Mouse (Mus musculus): ENCODE measurements around the gene Nfkb1. TPM values are rescaled to one million over a fixed set of nuclear protein-coding genes. Genes with fewer than 3 reads are reported as not detected.

Nfkb1 gene
- polyA plus RNA-seq, 1 experiment from 2014 or later, result 23.5 TPM

DNA sequence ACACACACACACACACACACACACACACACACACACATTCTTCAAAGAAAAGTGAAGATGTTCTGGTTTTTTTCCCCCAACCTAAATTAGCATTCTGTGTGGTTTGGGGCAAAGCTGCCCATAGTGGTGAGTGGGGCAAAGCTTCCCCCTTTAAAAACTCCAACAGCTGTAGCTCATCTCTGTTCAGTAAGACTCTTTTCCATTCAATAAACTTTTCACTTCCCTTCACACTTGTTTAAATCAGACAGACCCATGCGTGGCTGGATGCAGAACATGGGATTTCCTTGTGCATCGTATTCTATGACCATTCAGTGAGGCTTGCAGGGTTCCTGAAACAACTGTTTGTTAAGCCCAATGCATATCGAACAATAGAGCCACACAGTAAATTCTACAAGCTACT, 77.0 kb downstream of the Nfkb1 start:
- H3K36me3 ChIP-seq (ENCODE audit: control insufficient read depth, insufficient read depth, low read length), result peaks cover 98% of the 10 kb centered on the region
- no peak for ATAC-seq (ENCODE audit: insufficient number of reproducible peaks, insufficient read depth, low FRiP score, low read depth)
- no peaks in the 10 kb centered on the region for H3K9me3 ChIP-seq (ENCODE audit: control insufficient read depth, low read length)
- H3K4me1 ChIP-seq (ENCODE audit: control insufficient read depth in 2 of 2, insufficient read depth in 2 of 2, low read length in 2 of 2), result no peaks in the 10 kb centered on the region
- no peak overlapping the region for H3K27ac ChIP-seq (replicated peaks in 1 of 2; ENCODE audit: control insufficient read depth in 1 of 2, insufficient read depth in 1 of 2, low read depth in 2 of 2, low read length in 2 of 2)
- H3K4me2 ChIP-seq (ENCODE audit: low read length), result no peak overlapping the region
- no peak overlapping the region for H3K4me3 ChIP-seq (ENCODE audit: control insufficient read depth in 1 of 2, insufficient read depth in 1 of 2, low read depth in 1 of 2, low read length in 2 of 2)
- H3K9ac ChIP-seq (ENCODE audit: low read length), result no peak overlapping the region
- no peaks in the 10 kb centered on the region for H3K27me3 ChIP-seq (ENCODE audit: control insufficient read depth, insufficient read depth, low read length)
- 89% methylated on average over 3 of the region's 3 CpGs for WGBS

GRCm38 (mm10) chr3:135610221-135610620, 81.1 kb downstream of the Nfkb1 start:
- H3K36me3 ChIP-seq (ENCODE audit: control insufficient read depth, insufficient read depth, low read length), result peaks cover 80% of the 10 kb centered on the region
- no peaks in the 10 kb centered on the region for H3K9me3 ChIP-seq (ENCODE audit: control insufficient read depth, low read length)
- H3K4me2 ChIP-seq (ENCODE audit: low read length), result no peak overlapping the region
- no peak overlapping the region for H3K4me3 ChIP-seq (ENCODE audit: control insufficient read depth in 1 of 2, insufficient read depth in 1 of 2, low read depth in 1 of 2, low read length in 2 of 2)
- H3K9ac ChIP-seq (ENCODE audit: low read length), result no peak overlapping the region
- no peaks in the 10 kb centered on the region for H3K27me3 ChIP-seq (ENCODE audit: control insufficient read depth, insufficient read depth, low read length)
- WGBS, result 46% methylated on average over 3 of the region's 3 CpGs
- H3K27ac ChIP-seq (replicated peaks in 1 of 2; ENCODE audit: control insufficient read depth in 1 of 2, insufficient read depth in 1 of 2, low read depth in 2 of 2, low read length in 2 of 2), result no peak overlapping the region
- H3K4me1 ChIP-seq (ENCODE audit: control insufficient read depth in 2 of 2, insufficient read depth in 2 of 2, low read length in 2 of 2), result peaks cover 7 to 26% of the 10 kb centered on the region in 2 experiments
- no peak for ATAC-seq (ENCODE audit: insufficient number of reproducible peaks, insufficient read depth, low FRiP score, low read depth)

- no peaks in the 10 kb centered on the region for H3K9me3 ChIP-seq (ENCODE audit: control insufficient read depth, low read length)
- peaks cover 15 to 48% of the 10 kb centered on the region in 2 experiments for H3K4me1 ChIP-seq (ENCODE audit: control insufficient read depth in 2 of 2, insufficient read depth in 2 of 2, low read length in 2 of 2)
- peak overlapping the region; percentile 19 for H3K4me2 ChIP-seq (ENCODE audit: low read length)
- WGBS, result 72% methylated on average over 24 of the region's 24 CpGs
- peak overlapping the region; percentile 57 to 67 for H3K27ac ChIP-seq (replicated peaks in 1 of 2; ENCODE audit: control insufficient read depth in 1 of 2, insufficient read depth in 1 of 2, low read depth in 2 of 2, low read length in 2 of 2)
- H3K36me3 ChIP-seq (ENCODE audit: control insufficient read depth, insufficient read depth, low read length), result peaks cover 80% of the 10 kb centered on the region
- ATAC-seq (ENCODE audit: insufficient number of reproducible peaks, insufficient read depth, low FRiP score, low read depth), result no peak
- peak overlapping the region; percentile 34; the same call in 1 of the 2 replicates for H3K9ac ChIP-seq (ENCODE audit: low read length)
- H3K27me3 ChIP-seq (ENCODE audit: control insufficient read depth, insufficient read depth, low read length), result no peaks in the 10 kb centered on the region
- H3K4me3 ChIP-seq (ENCODE audit: control insufficient read depth in 1 of 2, insufficient read depth in 1 of 2, low read depth in 1 of 2, low read length in 2 of 2), result peak overlapping the region in 1 of 2 experiments; percentile 11; a peak in 2 of 4 replicates
Observed at GRCm38 (mm10) chr3:135607660-135608473, 83.5 kb downstream of the Nfkb1 start.

- peaks cover 20 to 57% of the 10 kb centered on the region in 2 experiments for H3K4me1 ChIP-seq (ENCODE audit: control insufficient read depth in 2 of 2, insufficient read depth in 2 of 2, low read length in 2 of 2)
- no peak overlapping the region for H3K4me2 ChIP-seq (ENCODE audit: low read length)
- H3K27ac ChIP-seq (replicated peaks in 1 of 2; ENCODE audit: control insufficient read depth in 1 of 2, insufficient read depth in 1 of 2, low read depth in 2 of 2, low read length in 2 of 2), result peak overlapping the region; percentile 19 to 67; a peak in 1 of 4 replicates
- H3K9ac ChIP-seq (ENCODE audit: low read length), result peak overlapping the region; percentile 34; the same call in 1 of the 2 replicates
- peaks cover 80% of the 10 kb centered on the region for H3K36me3 ChIP-seq (ENCODE audit: control insufficient read depth, insufficient read depth, low read length)
- no peak for ATAC-seq (ENCODE audit: insufficient number of reproducible peaks, insufficient read depth, low FRiP score, low read depth)
- no peaks in the 10 kb centered on the region for H3K27me3 ChIP-seq (ENCODE audit: control insufficient read depth, insufficient read depth, low read length)
- WGBS, result 83% methylated on average over 9 of the region's 9 CpGs
- H3K4me3 ChIP-seq (ENCODE audit: control insufficient read depth in 1 of 2, insufficient read depth in 1 of 2, low read depth in 1 of 2, low read length in 2 of 2), result no peak overlapping the region
- no peaks in the 10 kb centered on the region for H3K9me3 ChIP-seq (ENCODE audit: control insufficient read depth, low read length)
Observed at GRCm38 (mm10) chr3:135607021-135607420, 84.3 kb downstream of the Nfkb1 start.

DNA sequence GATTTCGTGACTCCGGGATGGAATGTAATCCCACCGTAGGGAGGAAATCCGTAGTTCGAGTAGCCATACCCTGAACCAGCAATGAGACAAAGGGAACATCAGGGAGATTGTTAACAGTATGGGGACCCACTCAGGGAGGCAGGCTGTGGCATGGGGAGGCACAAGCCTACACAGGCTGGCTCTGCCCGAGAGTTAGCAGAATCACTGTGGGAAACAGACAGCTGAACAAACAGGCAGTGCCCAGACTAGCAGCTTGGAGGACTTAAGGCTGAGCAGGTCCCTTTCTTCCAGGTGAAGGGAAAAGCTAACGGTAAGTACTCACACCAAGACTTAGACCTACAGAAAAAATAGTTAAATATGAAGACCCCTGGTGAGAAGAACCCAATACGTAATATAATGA, 84.8 kb downstream of the Nfkb1 start:
- peaks cover 22 to 59% of the 10 kb centered on the region in 2 experiments for H3K4me1 ChIP-seq (ENCODE audit: control insufficient read depth in 2 of 2, insufficient read depth in 2 of 2, low read length in 2 of 2)
- H3K27me3 ChIP-seq (ENCODE audit: control insufficient read depth, insufficient read depth, low read length), result no peaks in the 10 kb centered on the region
- no peaks in the 10 kb centered on the region for H3K9me3 ChIP-seq (ENCODE audit: control insufficient read depth, low read length)
- no peak overlapping the region for H3K9ac ChIP-seq (ENCODE audit: low read length)
- ATAC-seq (ENCODE audit: insufficient number of reproducible peaks, insufficient read depth, low FRiP score, low read depth), result no peak
- no peak overlapping the region for H3K4me3 ChIP-seq (ENCODE audit: control insufficient read depth in 1 of 2, insufficient read depth in 1 of 2, low read depth in 1 of 2, low read length in 2 of 2)
- WGBS, result 89% methylated on average over 8 of the region's 8 CpGs
- H3K27ac ChIP-seq (replicated peaks in 1 of 2; ENCODE audit: control insufficient read depth in 1 of 2, insufficient read depth in 1 of 2, low read depth in 2 of 2, low read length in 2 of 2), result peak overlapping the region in 1 of 2 experiments; percentile 67; a peak in 1 of 4 replicates
- peaks cover 80% of the 10 kb centered on the region for H3K36me3 ChIP-seq (ENCODE audit: control insufficient read depth, insufficient read depth, low read length)
- no peak overlapping the region for H3K4me2 ChIP-seq (ENCODE audit: low read length)

GRCm38 (mm10) chr3:135605474-135605873, 85.9 kb downstream of the Nfkb1 start:
- peaks cover 22 to 59% of the 10 kb centered on the region in 2 experiments for H3K4me1 ChIP-seq (ENCODE audit: control insufficient read depth in 2 of 2, insufficient read depth in 2 of 2, low read length in 2 of 2)
- no peak overlapping the region for H3K9ac ChIP-seq (ENCODE audit: low read length)
- no peak for ATAC-seq (ENCODE audit: insufficient number of reproducible peaks, insufficient read depth, low FRiP score, low read depth)
- H3K27me3 ChIP-seq (ENCODE audit: control insufficient read depth, insufficient read depth, low read length), result no peaks in the 10 kb centered on the region
- H3K36me3 ChIP-seq (ENCODE audit: control insufficient read depth, insufficient read depth, low read length), result peaks cover 80% of the 10 kb centered on the region
- 60% methylated on average over 4 of the region's 4 CpGs for WGBS
- H3K4me2 ChIP-seq (ENCODE audit: low read length), result no peak overlapping the region
- H3K27ac ChIP-seq (replicated peaks in 1 of 2; ENCODE audit: control insufficient read depth in 1 of 2, insufficient read depth in 1 of 2, low read depth in 2 of 2, low read length in 2 of 2), result peak overlapping the region in 1 of 2 experiments; percentile 30; a peak in 2 of 4 replicates
- H3K9me3 ChIP-seq (ENCODE audit: control insufficient read depth, low read length), result no peaks in the 10 kb centered on the region
- H3K4me3 ChIP-seq (ENCODE audit: control insufficient read depth in 1 of 2, insufficient read depth in 1 of 2, low read depth in 1 of 2, low read length in 2 of 2), result no peak overlapping the region

DNA sequence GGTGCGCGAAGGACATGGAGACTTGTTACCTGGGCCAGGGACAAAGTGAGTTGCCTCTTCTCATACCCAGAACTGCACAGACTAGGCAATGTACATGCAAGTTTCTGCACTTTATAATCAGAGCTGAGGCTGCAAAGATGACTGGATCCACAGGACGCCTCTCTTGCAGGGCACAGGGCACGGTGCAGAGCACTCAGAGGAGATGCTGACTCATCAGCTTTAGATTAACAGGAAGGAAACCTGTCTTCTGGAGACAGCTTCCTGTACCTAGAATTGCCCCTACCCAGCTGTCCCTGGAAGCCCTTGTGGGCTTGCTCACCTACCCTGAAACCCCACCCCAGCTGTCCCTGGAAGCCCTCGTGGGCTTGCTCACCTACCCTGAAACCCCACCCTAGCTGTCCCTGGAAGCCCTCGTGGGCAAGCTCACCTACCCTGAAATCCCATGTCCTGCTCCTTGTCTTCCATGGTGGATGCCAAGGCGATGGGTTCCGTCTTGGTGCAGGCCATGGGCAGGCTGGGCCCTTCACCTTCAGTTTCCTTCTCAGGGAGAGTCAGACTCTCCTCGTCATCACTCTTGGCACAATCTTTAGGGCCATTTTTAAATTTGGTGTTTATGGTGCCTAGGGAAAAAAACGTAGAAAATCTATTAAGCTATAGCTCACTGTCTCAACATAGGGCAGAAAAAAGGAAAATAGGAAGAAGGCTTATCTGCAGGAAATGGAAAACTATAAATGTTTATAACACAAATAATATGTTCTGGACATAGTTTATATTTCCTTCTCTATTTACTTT, 86.5 kb downstream of the Nfkb1 start:
- Histone ChIP-seq H3K9me3 (ENCODE audit: control insufficient read depth, low read length) (no peaks in the 10 kb centered on the region), H3K27ac (replicated peaks in 1 of 2; ENCODE audit: control insufficient read depth in 1 of 2, insufficient read depth in 1 of 2, low read depth in 2 of 2, low read length in 2 of 2) (peak overlapping the region in 1 of 2 experiments; percentile 84; a peak in 1 of 4 replicates), H3K27me3 (ENCODE audit: control insufficient read depth, insufficient read depth, low read length) (no peaks in the 10 kb centered on the region), H3K9ac (ENCODE audit: low read length) (no peak overlapping the region), H3K4me1 (ENCODE audit: control insufficient read depth in 2 of 2, insufficient read depth in 2 of 2, low read length in 2 of 2) (peaks cover 22 to 59% of the 10 kb centered on the region in 2 experiments), H3K4me2 (ENCODE audit: low read length) (no peak overlapping the region), H3K4me3 (ENCODE audit: control insufficient read depth in 1 of 2, insufficient read depth in 1 of 2, low read depth in 1 of 2, low read length in 2 of 2) (no peak overlapping the region), H3K36me3 (ENCODE audit: control insufficient read depth, insufficient read depth, low read length) (peaks cover 79% of the 10 kb centered on the region)
- ATAC-seq (ENCODE audit: insufficient number of reproducible peaks, insufficient read depth, low FRiP score, low read depth), result no peak
- WGBS, result 81% methylated on average over 10 of the region's 10 CpGs
